Mouse (Mus musculus) heart, postnatal 36 days (tissue): ENCODE measurements around the gene Mob1a. TPM values are rescaled to one million over a fixed set of nuclear protein-coding genes. Genes with fewer than 3 reads are reported as not detected.

ENCODE experiments used
- DNase-seq, 2 experiments: peaks; one replicate each; pipeline ENCODE4 v3.0.0; 2021 to 2022
- intact Hi-C: fragments of 180-260 bp; cut with DNase I; formaldehyde crosslinking; loops from one replicate; pipeline ENCODE4 v1.15.1; 2025
- total RNA-seq, 2 experiments: library from RNA; stranded (reverse); gene quantifications; 2 replicates each; pipeline ENCODE4 v1.2.3; 2021

Mob1a gene
- 10 to 100 TPM; 22.9 to 24.9 TPM for total RNA-seq

- DNase-seq: peak; percentile 93 to 98
- intact Hi-C loops: no loop called here
Observed at GRCm38 (mm10) chr6:83325525-83326393, at the start of gene Mob1a, which contains the start of gene Mthfd2. Mob1a (plus strand) TSS chr6:83326016. Mthfd2 (minus strand) TSS chr6:83325908.

DNA sequence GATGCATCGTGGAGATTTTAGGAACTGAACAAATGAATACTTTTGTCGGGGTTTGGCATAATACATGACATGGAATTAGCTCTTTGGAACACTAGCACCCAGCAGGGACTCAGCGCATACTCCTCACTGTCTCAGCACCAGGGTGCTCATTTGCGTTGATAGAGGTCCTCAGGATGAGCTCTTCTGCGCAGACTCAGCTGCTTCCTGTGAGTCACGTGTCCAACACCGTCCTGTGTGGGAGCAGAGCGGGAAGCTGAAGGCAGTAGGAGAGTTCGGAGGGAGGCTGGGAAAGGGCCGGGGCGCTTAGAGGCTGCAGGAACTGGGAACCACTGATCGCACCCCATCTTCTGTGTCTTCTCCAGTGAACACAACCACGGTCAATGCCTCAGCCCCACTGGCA lies 48.7 kb upstream of the Mob1a start:
- DNase-seq: no peak
- intact Hi-C loops: loop anchor here (5.0 to 10.0 kb wide), 3 partner anchors 115 to 282 kb away; partner anchors contain the start of gene Mrpl53

DNA sequence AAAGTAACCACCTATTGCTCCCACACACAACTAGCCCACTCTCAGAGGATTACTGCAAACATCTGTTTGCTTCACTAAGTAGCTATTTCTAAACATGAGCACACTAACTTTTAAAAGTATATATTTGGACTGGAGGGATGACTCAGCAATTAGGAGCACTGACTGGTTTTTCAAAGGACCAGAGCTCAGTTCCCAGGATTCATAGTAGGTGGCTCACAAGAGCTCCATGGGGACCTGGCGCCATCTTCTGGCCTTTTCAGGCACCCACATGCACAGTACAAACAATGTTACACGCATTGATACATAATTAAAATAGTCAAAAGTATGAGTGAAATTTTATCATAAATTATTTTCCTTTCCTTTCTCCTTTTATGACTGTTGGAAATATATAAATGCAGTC lies 46.9 kb upstream of the Mob1a start:
- DNase-seq: no peak
- intact Hi-C loops: loop anchor here (5.0 to 10.0 kb wide), 3 partner anchors 117 to 284 kb away; partner anchors contain the start of gene Mrpl53

DNA sequence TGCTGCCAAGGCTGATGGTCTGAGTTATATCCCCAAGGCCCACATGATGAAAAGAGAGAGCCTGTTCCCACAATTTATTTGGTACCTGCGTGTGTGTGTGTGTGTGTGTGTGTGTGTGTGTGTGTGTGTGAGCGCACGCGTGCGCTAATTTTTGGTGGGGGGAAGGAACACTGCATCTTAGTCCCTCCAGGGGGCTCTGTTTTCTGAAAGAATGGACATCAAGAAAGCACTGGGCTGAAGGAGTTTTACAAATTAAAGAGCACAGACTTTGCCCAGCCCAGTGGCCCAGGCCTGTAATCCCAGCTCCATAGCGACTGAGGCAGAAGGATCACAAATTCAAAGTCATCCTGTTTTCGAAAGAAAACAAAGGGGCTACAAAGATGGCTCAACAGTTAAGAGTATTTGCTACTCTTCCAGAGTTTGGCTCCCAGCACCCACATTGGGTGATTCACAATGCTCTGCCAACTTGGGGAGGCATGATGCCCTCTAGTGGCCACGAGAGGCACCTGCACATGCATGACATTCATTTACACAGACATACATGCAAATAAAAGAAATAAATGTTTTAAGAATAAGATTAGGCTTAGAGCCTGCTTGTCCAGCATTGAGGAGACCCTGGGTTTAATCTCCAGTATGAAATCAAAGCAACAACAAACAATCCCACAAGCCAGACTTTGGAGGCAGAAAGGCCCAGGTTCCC lies 45.4 kb upstream of the Mob1a start:
- DNase-seq: no peak

GRCm38 (mm10) chr6:83300447-83301229 lies 25.2 kb upstream of the Mob1a start:
- no peak for DNase-seq

More for the DNA sequence above, 45.4 kb upstream of the Mob1a start:
- intact Hi-C loops: loop anchor here (2.0 kb wide), 1 partner anchor 66 kb away; no protein-coding TSS in a partner anchor

GRCm38 (mm10) chr6:83301294-83301693 lies 24.5 kb upstream of the Mob1a start:
- no peak for DNase-seq
- intact Hi-C loops: no loop called here

More at GRCm38 (mm10) chr6:83300447-83301229, 25.2 kb upstream of the Mob1a start:
- intact Hi-C loops: no loop called here

DNA sequence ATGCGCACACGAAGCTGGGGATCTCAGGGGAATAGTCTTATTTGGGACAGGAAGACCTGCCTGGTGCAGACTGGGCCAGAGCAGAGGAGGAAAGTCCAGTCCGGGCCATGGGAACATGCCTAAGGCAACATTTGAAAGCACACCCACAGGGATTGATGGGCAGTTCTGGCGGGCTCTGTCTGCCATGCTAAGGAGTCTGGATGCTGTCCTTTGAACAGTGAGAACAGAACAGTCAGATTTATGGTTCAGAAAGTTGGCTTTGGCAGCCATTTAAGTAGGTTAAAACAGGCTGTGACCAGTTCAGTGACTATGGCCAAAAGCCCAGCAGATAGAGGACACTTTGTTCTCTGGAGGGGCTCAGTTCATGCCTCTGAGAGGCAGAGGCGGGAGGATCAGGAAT lies 23.6 kb upstream of the Mob1a start:
- DNase-seq: peak in 1 of 2 experiments; percentile 15

GRCm38 (mm10) chr6:83309017-83309416 lies 16.8 kb upstream of the Mob1a start:
- DNase-seq: no peak
- intact Hi-C loops: no loop called here

More for the DNA sequence above, 23.6 kb upstream of the Mob1a start:
- intact Hi-C loops: no loop called here

DNA sequence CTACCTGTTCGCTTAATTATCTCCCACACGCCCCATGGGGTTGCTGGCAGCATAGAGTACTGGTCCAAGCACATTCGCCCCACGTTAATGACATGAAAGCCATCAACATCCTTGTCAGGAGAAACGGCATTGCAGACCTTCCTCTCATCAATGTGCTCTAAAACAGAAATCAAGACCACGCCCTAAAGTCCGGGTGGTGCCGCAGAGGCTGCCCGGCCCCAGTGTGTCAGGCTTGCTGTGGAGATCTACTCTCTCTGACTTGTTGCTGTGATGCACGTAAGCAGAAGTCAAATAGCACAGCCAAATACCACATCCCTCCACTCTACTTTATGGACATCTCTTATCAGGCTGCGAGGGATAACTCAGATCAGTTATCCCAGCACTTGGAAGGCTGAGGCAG lies 14.6 kb upstream of the Mob1a start:
- intact Hi-C loops: no loop called here

DNA sequence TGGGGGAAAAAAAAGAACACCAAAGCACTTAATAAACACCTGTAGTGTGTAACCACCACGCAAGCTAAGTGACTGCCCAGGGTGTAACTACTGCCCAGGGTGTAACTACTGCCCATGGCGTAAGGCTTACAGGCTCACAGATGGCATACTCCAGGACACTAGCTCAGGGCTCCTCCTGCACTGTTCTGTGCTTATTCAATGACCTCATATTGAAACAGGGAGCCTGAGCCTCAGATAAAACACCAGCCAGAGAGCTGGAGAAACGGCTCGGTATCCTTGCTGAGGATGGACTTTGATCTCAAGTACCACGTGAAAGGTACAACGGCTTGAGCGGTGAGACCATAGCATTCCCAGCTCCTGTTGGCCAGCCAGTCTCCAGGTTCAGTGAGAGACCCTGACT lies 13.8 kb upstream of the Mob1a start:
- no peak for DNase-seq
- intact Hi-C loops: no loop called here

More for the DNA sequence above, 14.6 kb upstream of the Mob1a start:
- DNase-seq: no peak

GRCm38 (mm10) chr6:83312514-83312913 lies 13.3 kb upstream of the Mob1a start:
- DNase-seq: no peak
- intact Hi-C loops: no loop called here

DNA sequence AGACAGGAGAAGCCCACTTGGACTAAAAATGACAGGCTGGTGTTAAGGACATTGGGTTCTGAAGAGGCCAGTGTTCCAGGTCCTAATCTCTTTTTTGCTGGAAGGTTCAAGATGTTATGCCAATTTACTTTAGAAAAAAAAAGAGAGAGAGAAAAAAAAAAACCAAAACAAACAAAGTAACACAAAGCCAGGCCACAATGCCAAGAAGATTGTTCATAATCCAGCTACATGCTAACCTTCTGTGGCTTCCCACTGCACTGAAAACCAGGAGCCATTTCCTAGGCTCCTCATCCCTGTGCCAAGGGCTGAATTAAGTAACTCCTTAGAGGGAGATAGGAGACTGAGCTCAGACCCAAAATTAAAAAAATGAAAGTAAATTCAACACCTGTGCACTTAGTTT lies 10.5 kb upstream of the Mob1a start:
- intact Hi-C loops: no loop called here
- no peak for DNase-seq

- intact Hi-C loops: no loop called here
Observed at GRCm38 (mm10) chr6:83316022-83316421, 9.8 kb upstream of the Mob1a start.

DNA sequence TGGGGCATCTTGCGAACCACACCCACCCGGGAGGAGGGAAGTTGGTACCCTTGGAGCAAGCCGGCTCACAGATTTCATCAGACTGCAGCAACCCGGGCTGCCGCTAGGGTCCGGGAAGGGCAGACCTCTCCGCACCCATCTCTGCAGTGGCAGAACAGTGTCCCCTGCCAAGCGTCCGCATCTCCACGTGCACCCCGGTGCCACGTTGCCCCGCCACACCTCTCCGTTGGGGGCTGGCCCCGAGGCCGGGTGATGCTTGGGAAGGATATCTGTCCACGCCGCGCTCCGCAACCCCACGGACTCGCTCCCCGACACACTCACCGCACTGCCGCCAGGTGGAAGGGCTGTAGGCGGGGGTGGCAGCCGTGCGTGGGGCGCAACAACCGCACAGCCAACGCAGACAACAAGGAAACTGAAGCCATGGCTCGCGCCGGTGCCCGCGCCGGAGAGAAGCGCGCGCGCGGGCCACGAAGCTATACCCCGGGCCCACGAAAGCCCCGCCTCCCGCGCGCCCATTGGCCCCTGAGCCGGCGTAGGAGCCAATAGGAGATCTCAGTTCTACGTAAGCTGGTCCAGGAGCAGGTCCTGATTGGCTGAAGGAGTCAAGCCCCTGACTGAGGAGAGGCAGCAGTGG lies 8.6 kb upstream of the Mob1a start:
- peak; percentile 87 for DNase-seq
- intact Hi-C loops: no loop called here

More at GRCm38 (mm10) chr6:83316022-83316421, 9.8 kb upstream of the Mob1a start:
- no peak for DNase-seq

- intact Hi-C loops: no loop called here
- DNase-seq: no peak
Observed at GRCm38 (mm10) chr6:83321927-83322326, 3.9 kb upstream of the Mob1a start.

GRCm38 (mm10) chr6:83322794-83323193 lies 3.0 kb upstream of the Mob1a start:
- intact Hi-C loops: no loop called here

DNA sequence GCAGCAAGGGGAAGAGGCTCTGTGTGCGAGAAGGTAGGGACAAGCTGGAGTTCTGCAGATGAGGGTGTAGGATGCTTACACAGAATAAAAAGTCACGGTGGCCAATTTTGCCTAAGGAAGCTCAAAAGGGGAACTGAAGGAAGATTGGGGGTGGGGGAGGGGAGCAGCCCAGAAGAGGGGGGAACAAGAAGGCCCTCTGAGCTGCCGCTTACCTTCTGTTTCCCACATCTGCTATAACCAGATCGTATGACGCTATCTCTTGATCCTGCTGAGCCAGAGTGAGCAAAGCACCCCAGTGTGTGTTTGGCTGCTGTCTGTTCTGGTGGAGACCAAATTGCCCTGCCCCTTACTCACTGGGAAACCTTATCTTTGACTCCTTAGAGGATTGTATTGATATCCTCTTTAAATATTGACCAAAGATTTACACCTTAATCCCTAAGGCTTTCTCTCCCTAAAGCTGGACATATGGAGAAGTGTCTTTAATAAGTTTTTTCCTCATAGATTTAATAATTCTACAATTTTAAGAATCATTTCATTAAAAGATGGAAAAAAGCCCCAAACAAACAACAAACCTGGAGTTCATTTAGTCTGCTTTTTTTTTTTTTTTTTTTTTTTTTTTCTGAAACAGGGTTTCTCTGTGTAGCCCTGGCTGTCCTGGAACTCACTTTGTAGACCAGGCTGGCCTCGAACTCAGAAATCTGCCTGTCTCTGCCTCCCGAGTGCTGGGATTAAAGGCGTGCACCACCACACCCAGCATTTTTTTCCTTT lies 2.0 kb upstream of the Mob1a start:
- DNase-seq: no peak
- intact Hi-C loops: no loop called here

More at GRCm38 (mm10) chr6:83322794-83323193, 3.0 kb upstream of the Mob1a start:
- DNase-seq: no peak

DNA sequence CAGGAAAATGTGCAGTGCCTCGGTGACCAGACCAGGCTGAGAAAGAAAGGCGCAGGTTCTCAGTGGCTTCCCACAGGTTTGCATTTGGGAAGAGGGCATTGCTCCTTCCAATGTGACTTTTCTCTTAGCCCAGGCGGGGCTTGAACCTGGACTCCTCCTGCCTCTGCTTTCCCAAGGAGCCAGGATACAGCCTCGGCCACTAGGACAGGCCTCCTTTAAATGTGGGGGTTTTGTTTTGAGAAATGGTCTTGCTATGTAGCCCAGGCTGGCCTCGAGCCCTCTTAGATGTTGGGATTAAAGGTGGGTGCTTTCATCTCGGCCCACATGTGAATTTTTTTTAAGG lies 549 bp downstream of the Mob1a start:
- intact Hi-C loops: no loop called here

GRCm38 (mm10) chr6:83326761-83327160 lies 945 bp downstream of the Mob1a start:
- no peak for DNase-seq
- intact Hi-C loops: no loop called here

More for the DNA sequence above, 549 bp downstream of the Mob1a start:
- DNase-seq: no peak
